Mouse (Mus musculus) heart, postnatal 36 days (tissue): ENCODE data around the gene Gtf2h5. TPM values are rescaled to one million over a fixed set of nuclear protein-coding genes. Genes with fewer than 3 reads are reported as not detected.
A peak's percentile ranks its signal among the peaks of the same experiment; 100 is the strongest.

ENCODE experiments used
- DNase-seq, 2 experiments: peaks; one replicate each; pipeline ENCODE4 v3.0.0; 2021 to 2022
- intact Hi-C: fragments of 180-260 bp; cut with DNase I; formaldehyde crosslinking; loops from one replicate; pipeline ENCODE4 v1.15.1; 2025
- total RNA-seq, 2 experiments: library from RNA; stranded (reverse); gene quantifications; 2 replicates each; pipeline ENCODE4 v1.2.3; 2021

Gtf2h5 gene
- total RNA-seq = 10 to 100 TPM; 64.9 to 70.5 TPM

DNA sequence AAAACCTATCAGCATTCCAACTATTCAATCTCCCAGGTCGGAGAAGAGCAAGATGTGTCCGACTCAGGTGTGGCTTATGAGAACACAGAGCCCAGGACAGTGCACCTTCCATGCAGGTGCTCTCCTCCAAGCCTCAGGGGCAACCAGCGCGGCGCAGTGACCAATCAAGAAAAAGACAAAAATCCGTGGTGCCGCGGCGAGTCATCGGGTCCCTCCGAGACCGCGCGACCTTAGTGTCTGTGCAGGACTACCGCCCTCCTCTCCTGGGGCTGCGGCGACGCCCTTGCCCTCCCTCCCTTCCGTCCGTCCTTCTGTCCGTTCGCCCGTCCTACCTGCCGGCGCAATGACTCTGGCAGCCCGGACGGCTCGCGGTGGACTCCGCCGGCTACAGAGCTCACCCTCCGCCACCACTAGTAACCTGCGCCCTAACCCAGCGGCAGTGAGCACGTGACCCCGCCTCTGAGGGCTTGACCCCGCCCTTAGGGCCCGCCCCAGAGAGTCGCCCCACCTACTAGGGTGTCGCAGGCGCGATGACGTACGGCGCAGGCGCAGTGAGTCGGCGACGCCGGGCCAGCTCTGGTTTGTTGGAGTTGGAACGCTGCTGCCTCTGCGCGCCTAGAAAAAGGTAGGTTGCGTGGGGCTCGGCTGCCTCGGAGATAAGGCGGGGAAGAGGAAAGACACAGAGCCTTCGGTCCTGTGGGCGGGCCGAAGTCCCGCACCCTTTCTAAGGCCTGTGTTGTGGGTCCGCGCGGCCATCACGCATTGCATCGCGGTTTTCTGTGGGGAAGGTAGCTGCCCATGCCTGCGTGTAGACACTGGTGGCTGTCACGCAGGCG is at the start of gene Gtf2h5, which contains the start of gene Serac1:
Gene Gtf2h5 (plus strand): TSS at position 500 of the 836 bp plus-strand sequence.
Gene Serac1 (minus strand): TSS at position 455 of the 836 bp plus-strand sequence.
- peak; percentile 98 to 99 for DNase-seq
- intact Hi-C loops = loop anchor here (2.0 to 10.0 kb wide), 2 partner anchors 25 to 585 kb away; partner anchors contain the start of gene Zdhhc14

DNA sequence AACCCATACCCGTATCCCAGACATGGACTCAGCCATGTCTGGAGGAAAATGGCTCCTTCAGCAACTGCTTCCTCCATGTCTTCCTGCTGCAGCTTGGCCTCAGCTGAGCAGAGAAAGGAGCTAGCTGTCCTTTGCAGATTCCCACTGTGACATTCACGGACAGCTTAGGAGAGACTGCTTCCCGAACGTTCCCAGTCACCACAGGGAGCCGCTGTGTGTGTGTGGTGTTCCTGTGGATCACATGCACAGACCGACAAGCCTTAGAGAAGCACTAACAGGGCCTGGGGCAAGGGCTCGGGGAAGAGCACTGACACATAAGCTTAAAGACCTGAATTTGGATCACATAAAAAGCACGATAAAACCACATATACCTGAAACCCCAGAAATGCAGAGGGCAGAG is 43.9 kb upstream of the Gtf2h5 start:
- intact Hi-C loops = no loop called here
- no peak for DNase-seq

- DNase-seq = no peak
- intact Hi-C loops = no loop called here
Observed at GRCm38 (mm10) chr17:6036458-6036857, 43.1 kb upstream of the Gtf2h5 start.

- DNase-seq = no peak
- intact Hi-C loops = no loop called here
Observed at GRCm38 (mm10) chr17:6036872-6037271, 42.7 kb upstream of the Gtf2h5 start.

GRCm38 (mm10) chr17:6037507-6037906 is 42.1 kb upstream of the Gtf2h5 start:
- intact Hi-C loops = no loop called here
- no peak for DNase-seq

GRCm38 (mm10) chr17:6052801-6053200 is 26.8 kb upstream of the Gtf2h5 start:
- DNase-seq = no peak
- intact Hi-C loops = no loop called here

- peak; percentile 16 to 43 for DNase-seq
- intact Hi-C loops = no loop called here
Observed at GRCm38 (mm10) chr17:6054934-6055355, 24.6 kb upstream of the Gtf2h5 start.

DNA sequence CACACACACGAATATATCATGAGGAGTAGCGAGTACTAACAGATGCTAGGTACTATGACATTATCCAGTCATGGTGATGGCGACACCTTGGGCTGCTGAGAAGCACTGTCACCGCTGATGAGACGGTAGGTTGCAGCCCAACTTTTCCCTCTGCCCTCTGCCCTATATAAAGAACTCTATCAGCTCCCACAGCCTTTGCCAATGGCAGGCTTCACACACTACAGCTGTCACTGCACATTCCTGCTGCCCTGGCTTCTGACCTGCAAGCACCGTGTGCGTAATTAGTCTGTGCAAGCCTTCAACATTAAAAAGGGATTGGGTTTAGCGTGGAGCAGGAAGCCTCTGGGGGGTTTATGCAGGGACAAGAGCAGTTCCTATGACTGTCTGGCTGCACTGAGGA is 16.8 kb upstream of the Gtf2h5 start:
- intact Hi-C loops = no loop called here
- DNase-seq = no peak

DNA sequence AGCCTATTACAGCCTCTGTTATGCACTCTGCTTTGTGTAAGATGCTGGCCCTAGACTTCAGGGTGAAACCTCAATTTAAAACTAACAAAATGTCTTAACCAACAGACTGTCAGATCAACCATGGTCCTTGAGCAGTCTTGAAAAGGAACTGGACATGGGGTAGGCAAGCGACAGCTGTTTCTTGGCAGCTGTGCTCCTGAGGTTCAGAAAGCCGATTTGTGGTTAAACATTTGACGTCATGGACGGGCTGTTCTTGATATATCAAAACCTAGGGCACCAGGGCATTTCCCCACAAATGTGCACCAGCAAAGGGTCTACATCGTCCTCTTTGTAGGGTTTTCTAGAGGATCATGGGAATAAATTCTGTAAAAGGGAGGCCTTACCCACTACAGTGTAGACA is 16.1 kb upstream of the Gtf2h5 start:
- intact Hi-C loops = no loop called here
- no peak for DNase-seq

DNA sequence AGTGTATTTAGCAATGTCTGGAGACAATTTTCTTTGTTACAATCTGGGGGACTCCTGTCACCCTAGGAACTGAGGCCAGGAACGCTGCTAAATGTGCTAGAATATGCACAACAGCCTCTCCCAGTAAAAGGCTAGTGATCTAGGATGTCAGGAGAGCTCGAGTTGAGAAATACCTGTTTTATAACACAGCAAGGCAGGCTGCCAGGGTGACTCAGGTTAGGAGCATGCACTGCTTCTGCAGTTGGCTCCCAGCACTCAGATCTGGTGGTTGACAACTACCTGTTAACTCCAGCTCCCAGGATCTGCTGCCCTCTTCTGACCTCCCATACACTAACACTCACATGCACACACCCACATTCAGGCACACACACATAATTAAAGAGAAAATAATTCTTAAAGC is 13.6 kb upstream of the Gtf2h5 start:
- intact Hi-C loops = no loop called here
- no peak for DNase-seq

GRCm38 (mm10) chr17:6067613-6068012 is 12.0 kb upstream of the Gtf2h5 start:
- intact Hi-C loops = no loop called here
- no peak for DNase-seq

DNA sequence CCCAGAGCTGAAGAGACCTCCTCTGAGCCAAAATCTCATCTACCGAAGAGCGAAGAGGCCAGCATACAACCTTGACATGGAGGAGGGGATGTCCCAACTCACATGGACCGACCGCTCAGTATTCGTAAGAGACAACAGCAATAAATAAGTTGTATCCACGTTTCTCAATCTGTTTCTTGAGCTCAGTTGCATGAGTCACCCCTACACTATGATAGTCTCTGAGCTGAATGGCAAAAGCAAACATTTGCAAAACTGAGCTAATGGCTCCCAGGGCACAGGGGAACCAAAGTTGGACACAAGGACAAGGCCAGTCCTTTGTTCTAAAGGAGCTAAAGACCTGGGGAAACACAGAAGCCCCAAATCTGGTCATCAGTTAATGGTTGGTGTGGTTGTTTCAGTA is 9.7 kb upstream of the Gtf2h5 start:
- intact Hi-C loops = no loop called here
- DNase-seq = no peak

GRCm38 (mm10) chr17:6073405-6073804 is 6.2 kb upstream of the Gtf2h5 start:
- intact Hi-C loops = no loop called here
- no peak for DNase-seq

GRCm38 (mm10) chr17:6083323-6083890 is 3.8 kb downstream of the Gtf2h5 start:
- DNase-seq = no peak
- intact Hi-C loops = loop anchor here (10.0 kb wide), 1 partner anchor 589 kb away; the partner anchor contains the start of gene Zdhhc14

DNA sequence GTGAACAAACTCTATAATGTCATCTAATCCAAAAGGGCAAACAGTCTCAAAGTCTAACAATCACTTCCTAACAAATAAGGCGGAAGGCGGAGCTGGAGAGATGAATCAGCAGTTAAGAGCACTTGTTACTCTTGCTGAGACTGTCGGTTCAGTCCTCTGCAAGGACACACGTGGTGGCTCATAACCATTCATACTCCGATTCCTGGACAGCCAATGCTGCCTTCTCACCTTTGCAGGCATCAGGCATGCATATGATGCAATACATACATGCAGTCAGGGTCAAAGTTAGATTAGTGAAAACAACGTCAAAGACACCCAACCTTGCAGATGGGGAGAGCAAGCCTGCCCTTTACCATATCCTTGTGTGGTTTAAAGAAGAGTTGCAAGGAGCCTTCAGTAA is 12.0 kb downstream of the Gtf2h5 start:
- no peak for DNase-seq
- intact Hi-C loops = no loop called here

- intact Hi-C loops = no loop called here
- DNase-seq = no peak
Observed at GRCm38 (mm10) chr17:6095579-6095978, 16.0 kb downstream of the Gtf2h5 start.

- intact Hi-C loops = no loop called here
- peak; percentile 58 to 69 for DNase-seq
Observed at GRCm38 (mm10) chr17:6097884-6098283, 18.3 kb downstream of the Gtf2h5 start.

DNA sequence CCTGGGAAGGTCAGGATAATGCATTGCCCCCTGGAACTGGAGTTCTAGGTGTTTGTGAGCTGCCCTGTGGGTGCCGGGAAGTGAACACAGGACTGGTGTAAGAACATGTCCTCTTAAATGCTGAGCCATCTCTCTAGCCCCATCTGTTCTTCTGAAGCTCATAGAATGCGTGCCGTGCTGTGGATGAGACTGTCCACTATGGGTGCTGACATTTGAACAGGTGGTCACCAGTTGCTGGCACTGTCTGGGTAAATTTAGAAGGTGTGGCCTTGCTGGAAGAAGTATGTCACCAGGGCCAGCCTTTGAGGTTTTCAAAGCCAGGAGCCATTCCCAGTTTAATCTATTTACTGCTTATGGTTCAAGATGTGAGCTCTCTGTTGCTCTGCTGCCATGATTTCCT is 22.7 kb downstream of the Gtf2h5 start:
- DNase-seq = no peak
- intact Hi-C loops = no loop called here

GRCm38 (mm10) chr17:6103566-6103965 is 24.0 kb downstream of the Gtf2h5 start:
- DNase-seq = no peak
- intact Hi-C loops = no loop called here

DNA sequence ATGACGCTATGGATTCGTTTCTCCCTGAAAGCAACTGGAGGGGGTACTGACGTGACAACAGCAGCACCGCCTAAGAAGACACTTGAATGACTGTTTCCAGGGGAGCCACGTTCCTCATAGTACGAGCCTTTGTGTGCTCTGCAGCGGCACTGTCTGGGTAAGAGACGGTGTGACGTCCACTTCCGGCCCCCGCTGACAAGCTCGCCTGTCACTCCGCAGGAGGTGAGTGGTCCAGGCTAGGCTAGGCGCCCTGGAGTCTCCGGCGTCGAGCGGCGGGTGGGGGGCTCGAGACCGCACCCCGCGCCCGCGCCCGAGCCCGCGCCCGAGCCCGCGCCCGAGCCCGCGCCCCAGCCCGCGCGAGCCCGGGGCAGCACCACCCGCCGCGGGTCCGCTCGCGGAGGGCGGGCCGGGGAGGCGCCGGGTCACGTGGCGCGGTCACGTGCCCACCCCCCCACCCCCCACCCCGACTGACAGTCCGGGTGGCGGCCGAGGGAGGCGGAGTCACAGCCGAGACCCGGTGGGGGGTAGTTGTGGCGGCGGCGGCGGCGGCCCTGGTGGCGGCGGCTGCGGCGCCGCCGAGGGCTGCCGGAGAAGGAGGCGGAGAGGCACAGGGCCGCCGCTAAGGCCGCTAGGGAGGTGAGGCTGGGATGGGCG is 26.9 kb downstream of the Gtf2h5 start, which contains the start of gene Tulp4:
Gene Tulp4 (plus strand): TSS at position 77 of the 654 bp plus-strand sequence.
- peak; percentile 77 to 91 for DNase-seq
- intact Hi-C loops = loop anchor here (2.0 to 5.0 kb wide), 2 partner anchors 66 to 86 kb away; no protein-coding TSS in a partner anchor

DNA sequence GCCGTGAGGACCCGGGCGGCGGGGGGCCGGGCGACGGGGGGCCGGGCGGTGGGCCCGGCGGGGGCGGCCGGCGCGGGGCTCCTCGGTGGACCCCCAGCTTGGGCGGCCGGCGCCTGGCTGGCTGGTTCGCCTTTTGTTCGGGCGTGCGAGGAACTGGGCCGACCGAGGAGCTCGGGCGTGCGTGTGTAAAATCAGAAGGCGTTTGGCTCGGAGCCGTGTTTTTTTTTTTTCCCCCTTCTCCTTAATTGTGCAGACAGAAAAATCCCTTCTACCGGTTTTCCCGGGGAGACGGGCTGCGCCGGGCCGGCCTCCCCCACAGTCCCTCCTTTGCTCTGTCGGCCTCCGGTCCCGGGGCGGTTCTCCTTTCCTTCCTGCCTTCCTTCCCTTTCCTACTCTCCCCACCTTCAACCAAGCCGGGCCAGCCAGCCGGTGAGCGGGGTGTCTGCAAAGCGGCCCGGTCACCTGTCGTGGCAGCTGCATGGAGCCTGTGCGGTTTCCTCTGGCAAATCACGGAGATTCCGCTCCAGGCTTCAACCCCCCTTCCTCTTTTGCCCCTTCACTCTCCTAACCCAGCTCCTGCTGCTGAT is 27.5 kb downstream of the Gtf2h5 start:
- intact Hi-C loops = loop anchor here (2.0 to 5.0 kb wide), 2 partner anchors 66 to 85 kb away; no protein-coding TSS in a partner anchor
- peak; percentile 57 to 71 for DNase-seq
